Mouse (Mus musculus) hindbrain, embryonic 12.5 days (tissue): ENCODE data around the gene Taar7a. TPM values are rescaled to one million over a fixed set of nuclear protein-coding genes. Genes with fewer than 3 reads are reported as not detected.
A peak's percentile ranks its signal among the peaks of the same experiment; 100 is the strongest.

Experiments used
- ATAC-seq: fragments of 200-750 bp; cut with Nextera tagmentation; 2 replicates; pipeline ENCODE4 v1.8.0; 2017; ENCODE audit warnings: moderate TSS enrichment; ENCODE audit not compliant: low FRiP score
- H3K27ac ChIP-seq: fragments of 300-500 bp; sonication (generic); 2 replicates; pipeline ENCODE4 v1.5.1; 2016; ENCODE audit warnings: mild to moderate bottlenecking
- H3K27me3 ChIP-seq: fragments of 300-500 bp; sonication (generic); 2 replicates; pipeline ENCODE4 v1.6.1; 2016; ENCODE audit warnings: mild to moderate bottlenecking
- H3K36me3 ChIP-seq: fragments of 300-500 bp; sonication (generic); 2 replicates; pipeline ENCODE4 v1.6.1; 2016; ENCODE audit warnings: mild to moderate bottlenecking
- H3K4me1 ChIP-seq: fragments of 300-500 bp; sonication (generic); 2 replicates; pipeline ENCODE4 v1.6.1; 2016
- H3K4me2 ChIP-seq: fragments of 300-500 bp; sonication (generic); replicated peaks from 2 replicates; pipeline ENCODE4 v1.6.1; 2016; ENCODE audit warnings: mild to moderate bottlenecking
- H3K4me3 ChIP-seq: fragments of 300-500 bp; sonication (generic); 2 replicates; pipeline ENCODE4 v1.5.1; 2016; ENCODE audit warnings: mild to moderate bottlenecking
- H3K9ac ChIP-seq: fragments of 300-500 bp; sonication (generic); 2 replicates; pipeline ENCODE4 v1.6.1; 2016; ENCODE audit warnings: mild to moderate bottlenecking, moderate library complexity
- H3K9me3 ChIP-seq: fragments of 300-500 bp; sonication (generic); replicated peaks from 2 replicates; pipeline ENCODE4 v1.6.1; 2016; ENCODE audit warnings: mild to moderate bottlenecking
- WGBS: fragments of 180-500 bp; shearing (Covaris S2); methylation state at CpG from one replicate; pipeline ENCODE4 v1.1.7; 2016; 5-methylcytosine and 5-hydroxymethylcytosine counted together
- polyA plus RNA-seq: library from polyadenylated mRNA; unstranded; fragments of >200 nt; fragmentation: Nextera tagmentation; extraction: Ambion mirVana; gene quantifications from 2 replicates; pipeline ENCODE4 v1.2.1, GENCODE M21; 2016

Taar7a gene
- not detected in 2 replicates for polyA plus RNA-seq

GRCm38 (mm10) chr10:23993381-23993780 is at the start of gene Taar7a:
Gene Taar7a, minus strand, starts transcription at chr10:23993481.
- no peak for ATAC-seq
- Histone ChIP-seq H3K27me3 (no peaks in the 10 kb centered on the region), H3K9ac (no peak within 1 kb of the TSS), H3K4me1 (no peaks in the 10 kb centered on the region), H3K9me3 (no peaks in the 10 kb centered on the region), H3K27ac (no peak within 1 kb of the TSS), H3K4me2 (no peak within 1 kb of the TSS), H3K4me3 (no peak within 1 kb of the TSS), H3K36me3 (no peaks in the 10 kb centered on the region)
- WGBS, result 89% methylated on average over 3 of the region's 3 CpGs

GRCm38 (mm10) chr10:24040120-24040869 is 47.0 kb upstream of the Taar7a start:
- Histone ChIP-seq H3K9ac (no peak overlapping the region), H3K4me1 (no peaks in the 10 kb centered on the region), H3K36me3 (no peaks in the 10 kb centered on the region), H3K27ac (no peak overlapping the region), H3K27me3 (no peaks in the 10 kb centered on the region), H3K4me2 (no peak overlapping the region), H3K4me3 (no peak overlapping the region), H3K9me3 (no peaks in the 10 kb centered on the region)
- ATAC-seq, result no peak
- WGBS, result 86% methylated on average over 2 of the region's 2 CpGs

- ATAC-seq, result no peak
- WGBS, result 85% methylated on average over 2 of the region's 2 CpGs
- Histone ChIP-seq H3K4me3 (no peak within 1 kb of the TSS), H3K27ac (no peak within 1 kb of the TSS), H3K4me1 (no peaks in the 10 kb centered on the region), H3K4me2 (no peak within 1 kb of the TSS), H3K9ac (no peak within 1 kb of the TSS), H3K9me3 (no peaks in the 10 kb centered on the region), H3K27me3 (no peaks in the 10 kb centered on the region), H3K36me3 (no peaks in the 10 kb centered on the region)
Measured at GRCm38 (mm10) chr10:24037314-24037713, 44.0 kb upstream of the Taar7a start, which contains the start of gene Taar7e. Gene Taar7e, plus strand, starts transcription at chr10:24037614.

GRCm38 (mm10) chr10:24031347-24031746 is 38.1 kb upstream of the Taar7a start:
- H3K27me3 ChIP-seq, result no peaks in the 10 kb centered on the region
- no peaks in the 10 kb centered on the region for H3K36me3 ChIP-seq
- no peaks in the 10 kb centered on the region for H3K4me1 ChIP-seq
- H3K27ac ChIP-seq, result no peak overlapping the region
- no peak overlapping the region for H3K4me2 ChIP-seq
- no peaks in the 10 kb centered on the region for H3K9me3 ChIP-seq
- no peak overlapping the region for H3K4me3 ChIP-seq
- H3K9ac ChIP-seq, result no peak overlapping the region
- no peak for ATAC-seq

- H3K36me3 ChIP-seq, result no peaks in the 10 kb centered on the region
- no peaks in the 10 kb centered on the region for H3K4me1 ChIP-seq
- no peak for ATAC-seq
- H3K27ac ChIP-seq, result no peak within 1 kb of the TSS
- no peaks in the 10 kb centered on the region for H3K9me3 ChIP-seq
- no peaks in the 10 kb centered on the region for H3K27me3 ChIP-seq
- H3K9ac ChIP-seq, result no peak within 1 kb of the TSS
- no peak within 1 kb of the TSS for H3K4me2 ChIP-seq
- H3K4me3 ChIP-seq, result no peak within 1 kb of the TSS
Measured at GRCm38 (mm10) chr10:24026922-24027321, 33.6 kb upstream of the Taar7a start, which contains the start of gene Taar7d. Gene Taar7d, plus strand, starts transcription at chr10:24027222.

GRCm38 (mm10) chr10:24008143-24008542 is 14.9 kb upstream of the Taar7a start:
- no peaks in the 10 kb centered on the region for H3K9me3 ChIP-seq
- no peak for ATAC-seq
- no peak overlapping the region for H3K4me2 ChIP-seq
- no peaks in the 10 kb centered on the region for H3K36me3 ChIP-seq
- WGBS, result 76% methylated on average over 1 of the region's 1 CpGs
- no peak overlapping the region for H3K27ac ChIP-seq
- no peak overlapping the region for H3K4me3 ChIP-seq
- no peaks in the 10 kb centered on the region for H3K4me1 ChIP-seq
- no peaks in the 10 kb centered on the region for H3K27me3 ChIP-seq
- H3K9ac ChIP-seq, result no peak overlapping the region

- WGBS, result 59% methylated on average over 2 of the region's 2 CpGs
- H3K9me3 ChIP-seq, result no peaks in the 10 kb centered on the region
- H3K27me3 ChIP-seq, result no peaks in the 10 kb centered on the region
- no peak overlapping the region for H3K4me2 ChIP-seq
- H3K4me1 ChIP-seq, result no peaks in the 10 kb centered on the region
- no peak overlapping the region for H3K9ac ChIP-seq
- no peak for ATAC-seq
- H3K36me3 ChIP-seq, result no peaks in the 10 kb centered on the region
- no peak overlapping the region for H3K27ac ChIP-seq
- no peak overlapping the region for H3K4me3 ChIP-seq
Measured at GRCm38 (mm10) chr10:24007034-24007433, 13.8 kb upstream of the Taar7a start.

GRCm38 (mm10) chr10:24006442-24006841 is 13.2 kb upstream of the Taar7a start:
- H3K9me3 ChIP-seq, result no peaks in the 10 kb centered on the region
- H3K9ac ChIP-seq, result no peak overlapping the region
- H3K4me2 ChIP-seq, result no peak overlapping the region
- no peaks in the 10 kb centered on the region for H3K36me3 ChIP-seq
- no peaks in the 10 kb centered on the region for H3K27me3 ChIP-seq
- H3K4me1 ChIP-seq, result no peaks in the 10 kb centered on the region
- WGBS, result 78% methylated on average over 1 of the region's 1 CpGs
- no peak overlapping the region for H3K27ac ChIP-seq
- ATAC-seq, result no peak
- H3K4me3 ChIP-seq, result no peak overlapping the region

GRCm38 (mm10) chr10:23999639-24000038 is 6.4 kb upstream of the Taar7a start, which contains the start of gene Taar7b:
Gene Taar7b, plus strand, starts transcription at chr10:23999939.
- Histone ChIP-seq H3K4me1 (no peaks in the 10 kb centered on the region), H3K9me3 (no peaks in the 10 kb centered on the region), H3K27me3 (no peaks in the 10 kb centered on the region), H3K4me3 (no peak within 1 kb of the TSS), H3K27ac (no peak within 1 kb of the TSS), H3K36me3 (no peaks in the 10 kb centered on the region), H3K4me2 (no peak within 1 kb of the TSS), H3K9ac (no peak within 1 kb of the TSS)
- WGBS, result 94% methylated on average over 1 of the region's 1 CpGs
- ATAC-seq, result no peak

GRCm38 (mm10) chr10:23986419-23986818 is 6.9 kb downstream of the Taar7a start:
- no peak for ATAC-seq
- Histone ChIP-seq H3K36me3 (no peaks in the 10 kb centered on the region), H3K9me3 (no peaks in the 10 kb centered on the region), H3K27ac (no peak overlapping the region), H3K4me1 (no peaks in the 10 kb centered on the region), H3K4me2 (no peak overlapping the region), H3K27me3 (no peaks in the 10 kb centered on the region), H3K4me3 (no peak overlapping the region), H3K9ac (no peak overlapping the region)
- 88% methylated on average over 5 of the region's 5 CpGs for WGBS

- ATAC-seq, result no peak
- Histone ChIP-seq H3K4me3 (no peak within 1 kb of the TSS), H3K9me3 (no peaks in the 10 kb centered on the region), H3K4me2 (no peak within 1 kb of the TSS), H3K9ac (no peak within 1 kb of the TSS), H3K27me3 (no peaks in the 10 kb centered on the region), H3K27ac (no peak within 1 kb of the TSS), H3K4me1 (no peaks in the 10 kb centered on the region), H3K36me3 (no peaks in the 10 kb centered on the region)
- 65% methylated on average over 8 of the region's 8 CpGs for WGBS
Measured at GRCm38 (mm10) chr10:23985546-23985945, 7.7 kb downstream of the Taar7a start, which contains the start of gene Taar6. Gene Taar6, minus strand, starts transcription at chr10:23985646.

- Histone ChIP-seq H3K4me1 (no peaks in the 10 kb centered on the region), H3K27me3 (0 out of 2 replicates have a peak, but pooled peaks cover 3% of the 10 kb centered on the region), H3K9ac (no peak overlapping the region), H3K4me2 (no peak overlapping the region), H3K9me3 (no peaks in the 10 kb centered on the region), H3K4me3 (no peak overlapping the region), H3K27ac (no peak overlapping the region), H3K36me3 (no peaks in the 10 kb centered on the region)
- WGBS, result 41% methylated on average over 16 of the region's 16 CpGs
- peak; percentile 75 for ATAC-seq
Measured at GRCm38 (mm10) chr10:23978901-23979705, 14.2 kb downstream of the Taar7a start.
